Mouse (Mus musculus) kidney, embryonic 15.5 days (tissue): Measurements from ENCODE around the gene Adcy6. TPM values are rescaled to one million over a fixed set of nuclear protein-coding genes. Genes with fewer than 3 reads are reported as not detected.
A peak's percentile ranks its signal among the peaks of the same experiment; 100 is the strongest.

Experiments used
- ATAC-seq: fragments of 200-750 bp; cut with Nextera tagmentation; replicated peaks from 2 replicates; pipeline ENCODE4 v1.8.0; 2017; ENCODE audit warnings: moderate TSS enrichment; ENCODE audit not compliant: low FRiP score
- H3K27ac ChIP-seq: fragments of 300-500 bp; sonication (generic); 2 replicates; pipeline ENCODE4 v1.5.1; 2015; ENCODE audit warnings: mild to moderate bottlenecking, inconsistent platforms
- H3K27me3 ChIP-seq: fragments of 300-500 bp; sonication (generic); 2 replicates; pipeline ENCODE4 v1.6.1; 2015; ENCODE audit warnings: inconsistent platforms
- H3K36me3 ChIP-seq: fragments of 300-500 bp; sonication (generic); 2 replicates; pipeline ENCODE4 v1.6.1; 2015; ENCODE audit warnings: inconsistent platforms
- H3K4me1 ChIP-seq: fragments of 300-500 bp; sonication (generic); 2 replicates; pipeline ENCODE4 v1.6.1; 2015; ENCODE audit warnings: inconsistent platforms
- H3K4me2 ChIP-seq: fragments of 300-500 bp; sonication (generic); 2 replicates; pipeline ENCODE4 v1.6.1; 2015; ENCODE audit warnings: moderate library complexity, mild to moderate bottlenecking, inconsistent platforms
- H3K4me3 ChIP-seq: fragments of 300-500 bp; sonication (generic); replicated peaks from 2 replicates; pipeline ENCODE4 v1.5.1; 2015; ENCODE audit warnings: mild to moderate bottlenecking, inconsistent platforms
- H3K9ac ChIP-seq: fragments of 300-500 bp; sonication (generic); 2 replicates; pipeline ENCODE4 v1.6.1; 2015; ENCODE audit warnings: mild to moderate bottlenecking, inconsistent platforms
- H3K9me3 ChIP-seq: fragments of 300-500 bp; sonication (generic); replicated peaks from 2 replicates; pipeline ENCODE4 v1.6.1; 2016; ENCODE audit warnings: inconsistent platforms
- WGBS: fragments of 180-500 bp; shearing (Covaris S2); methylation state at CpG from one replicate; pipeline ENCODE4 v1.1.7; 2015; ENCODE audit warnings: mixed read lengths; 5-methylcytosine and 5-hydroxymethylcytosine counted together
- polyA plus RNA-seq: library from polyadenylated mRNA; unstranded; fragments of >200 nt; fragmentation: Nextera tagmentation; extraction: Ambion mirVana; gene quantifications from 2 replicates; pipeline ENCODE4 v1.2.1, GENCODE M21; 2015

Gene Adcy6
- polyA plus RNA-seq, 1 experiment from 2014 or later: 25.4 TPM

GRCm38 (mm10) chr15:98573293-98573692 is 36.6 kb downstream of the Adcy6 start:
- peaks cover 8% of the 10 kb centered on the region for H3K4me1 ChIP-seq
- H3K9me3 ChIP-seq: no peaks in the 10 kb centered on the region
- no peak overlapping the region for H3K4me2 ChIP-seq
- ATAC-seq: no peak
- H3K36me3 ChIP-seq: no peaks in the 10 kb centered on the region
- H3K4me3 ChIP-seq: no peak overlapping the region
- H3K27ac ChIP-seq: no peak overlapping the region
- H3K9ac ChIP-seq: no peak overlapping the region
- no peaks in the 10 kb centered on the region for H3K27me3 ChIP-seq
- WGBS: 81% methylated on average over 4 of the region's 4 CpGs

- 80% methylated on average over 10 of the region's 10 CpGs for WGBS
- ATAC-seq: no peak
- Histone ChIP-seq H3K4me3 (no peak within 1 kb of the TSS), H3K4me2 (no peak within 1 kb of the TSS), H3K27ac (no peak within 1 kb of the TSS), H3K4me1 (peaks cover 12% of the 10 kb centered on the region), H3K27me3 (no peaks in the 10 kb centered on the region), H3K9me3 (no peaks in the 10 kb centered on the region), H3K36me3 (no peaks in the 10 kb centered on the region), H3K9ac (no peak within 1 kb of the TSS)
Measured at GRCm38 (mm10) chr15:98570873-98571538, 38.9 kb downstream of the Adcy6 start, which contains the start of the genes Ccnt1 and 4930415O20Rik. Ccnt1 (minus strand) TSS chr15:98570923. 4930415O20Rik (plus strand) TSS chr15:98571004.

GRCm38 (mm10) chr15:98569795-98570365 is 40.0 kb downstream of the Adcy6 start:
- 84% methylated on average over 4 of the region's 4 CpGs for WGBS
- no peak for ATAC-seq

GRCm38 (mm10) chr15:98569216-98569615 is 40.7 kb downstream of the Adcy6 start:
- Histone ChIP-seq H3K9ac (peak overlapping the region; percentile 72; the same call in 1 of the 2 replicates), H3K27ac (peak overlapping the region; percentile 95), H3K36me3 (peaks cover 3% of the 10 kb centered on the region; the same call in 1 of the 2 replicates), H3K4me3 (peak overlapping the region; percentile 73), H3K4me2 (peak overlapping the region; percentile 78), H3K27me3 (no peaks in the 10 kb centered on the region), H3K4me1 (peaks cover 27% of the 10 kb centered on the region), H3K9me3 (no peaks in the 10 kb centered on the region)
- 61% methylated on average over 7 of the region's 7 CpGs for WGBS
- no peak for ATAC-seq

More at GRCm38 (mm10) chr15:98569795-98570365, 40.0 kb downstream of the Adcy6 start:
- Histone ChIP-seq H3K9ac (no peak overlapping the region), H3K9me3 (no peaks in the 10 kb centered on the region), H3K4me2 (no peak overlapping the region), H3K4me3 (no peak overlapping the region), H3K27ac (no peak overlapping the region), H3K4me1 (peaks cover 24% of the 10 kb centered on the region), H3K27me3 (no peaks in the 10 kb centered on the region), H3K36me3 (no peaks in the 10 kb centered on the region)

- no peak; the same call in 1 of the 2 replicates for ATAC-seq
Measured at GRCm38 (mm10) chr15:98568256-98569033, 41.4 kb downstream of the Adcy6 start.

GRCm38 (mm10) chr15:98567278-98568134 is 42.4 kb downstream of the Adcy6 start:
- Histone ChIP-seq H3K9ac (peak overlapping the region; percentile 82), H3K4me1 (peaks cover 27% of the 10 kb centered on the region), H3K36me3 (peaks cover 16% of the 10 kb centered on the region), H3K9me3 (no peaks in the 10 kb centered on the region), H3K27me3 (no peaks in the 10 kb centered on the region), H3K4me2 (peak overlapping the region; percentile 78), H3K4me3 (peak overlapping the region; percentile 73), H3K27ac (peak overlapping the region; percentile 98)
- under 1% methylated on average over 88 of the region's 88 CpGs for whole genome bisulfite sequencing
- peak; percentile 96 for ATAC-seq

More at GRCm38 (mm10) chr15:98568256-98569033, 41.4 kb downstream of the Adcy6 start:
- Histone ChIP-seq H3K4me2 (peak overlapping the region; percentile 78), H3K9ac (peak overlapping the region; percentile 72), H3K27me3 (no peaks in the 10 kb centered on the region), H3K4me3 (peak overlapping the region; percentile 73), H3K27ac (peak overlapping the region; percentile 95), H3K9me3 (no peaks in the 10 kb centered on the region), H3K36me3 (peaks cover 7% of the 10 kb centered on the region), H3K4me1 (peaks cover 27% of the 10 kb centered on the region)
- WGBS: 5% methylated on average over 22 of the region's 22 CpGs

GRCm38 (mm10) chr15:98566973-98567277 is 43.0 kb downstream of the Adcy6 start:
- no peaks in the 10 kb centered on the region for H3K27me3 ChIP-seq
- H3K9me3 ChIP-seq: no peaks in the 10 kb centered on the region
- WGBS: under 1% methylated on average over 15 of the region's 15 CpGs
- peak overlapping the region; percentile 61 for H3K4me2 ChIP-seq
- peaks cover 27% of the 10 kb centered on the region for H3K4me1 ChIP-seq
- peak overlapping the region; percentile 82 for H3K9ac ChIP-seq
- H3K4me3 ChIP-seq: peak overlapping the region; percentile 73
- H3K36me3 ChIP-seq: peaks cover 18% of the 10 kb centered on the region
- H3K27ac ChIP-seq: peak overlapping the region; percentile 98
- no peak for ATAC-seq

- Histone ChIP-seq H3K4me3 (no peak overlapping the region), H3K36me3 (peaks cover 87% of the 10 kb centered on the region), H3K4me1 (no peaks in the 10 kb centered on the region), H3K27ac (no peak overlapping the region), H3K27me3 (no peaks in the 10 kb centered on the region), H3K9ac (no peak overlapping the region), H3K4me2 (no peak overlapping the region), H3K9me3 (no peaks in the 10 kb centered on the region)
- 93% methylated on average over 5 of the region's 5 CpGs for WGBS
- no peak for ATAC-seq
Measured at GRCm38 (mm10) chr15:98557186-98557585, 52.7 kb downstream of the Adcy6 start.

GRCm38 (mm10) chr15:98555881-98556280 is 54.0 kb downstream of the Adcy6 start:
- 89% methylated on average over 4 of the region's 4 CpGs for WGBS
- Histone ChIP-seq H3K9me3 (no peaks in the 10 kb centered on the region), H3K9ac (no peak overlapping the region), H3K27ac (no peak overlapping the region), H3K36me3 (peaks cover 92% of the 10 kb centered on the region), H3K4me2 (no peak overlapping the region), H3K4me3 (no peak overlapping the region), H3K27me3 (no peaks in the 10 kb centered on the region), H3K4me1 (no peaks in the 10 kb centered on the region)
- ATAC-seq: no peak

GRCm38 (mm10) chr15:98552758-98553157 is 57.1 kb downstream of the Adcy6 start:
- no peaks in the 10 kb centered on the region for H3K27me3 ChIP-seq
- H3K27ac ChIP-seq: no peak overlapping the region
- WGBS: 94% methylated on average over 2 of the region's 2 CpGs
- peaks cover 91% of the 10 kb centered on the region for H3K36me3 ChIP-seq
- no peaks in the 10 kb centered on the region for H3K9me3 ChIP-seq
- no peak overlapping the region for H3K4me2 ChIP-seq
- no peak overlapping the region for H3K4me3 ChIP-seq
- no peak for ATAC-seq
- H3K9ac ChIP-seq: no peak overlapping the region
- no peaks in the 10 kb centered on the region for H3K4me1 ChIP-seq

- no peaks in the 10 kb centered on the region for H3K9me3 ChIP-seq
- H3K4me2 ChIP-seq: no peak overlapping the region
- H3K27me3 ChIP-seq: no peaks in the 10 kb centered on the region
- H3K4me1 ChIP-seq: no peaks in the 10 kb centered on the region
- no peak overlapping the region for H3K27ac ChIP-seq
- H3K36me3 ChIP-seq: peaks cover 95% of the 10 kb centered on the region
- H3K4me3 ChIP-seq: no peak overlapping the region
- H3K9ac ChIP-seq: no peak overlapping the region
- WGBS: 92% methylated on average over 5 of the region's 5 CpGs
- no peak for ATAC-seq
Measured at GRCm38 (mm10) chr15:98546843-98547242, 63.0 kb downstream of the Adcy6 start.
